Mouse (Mus musculus) liver, postnatal 0 days (tissue): ENCODE measurements around the gene Haus6. TPM values are rescaled to one million over a fixed set of nuclear protein-coding genes. Genes with fewer than 3 reads are reported as not detected.

Experiments used
- ATAC-seq: fragments of 200-750 bp; cut with Nextera tagmentation; 2 replicates; pipeline ENCODE4 v1.8.0; 2017; ENCODE audit warnings: mild to moderate bottlenecking, moderate library complexity
- DNase-seq: peaks from one replicate; pipeline ENCODE4 v3.0.0-alpha.2; 2016
- H3K27ac ChIP-seq: fragments of 300-500 bp; sonication (generic); 2 replicates; pipeline ENCODE4 v1.5.1; 2014; ENCODE audit warnings: antibody characterized with exemption, moderate library complexity, mild to moderate bottlenecking, low read depth
- H3K27me3 ChIP-seq: fragments of 300-500 bp; sonication (generic); 2 replicates; pipeline ENCODE4 v1.6.1; 2014; ENCODE audit warnings: low read length, control low read depth, mixed read lengths; ENCODE audit not compliant: insufficient read depth
- H3K36me3 ChIP-seq: fragments of 300-500 bp; sonication (generic); replicated peaks from 2 replicates; pipeline ENCODE4 v1.6.1; 2014; ENCODE audit warnings: mild to moderate bottlenecking, control low read depth, low read length, moderate library complexity, mixed read lengths; ENCODE audit not compliant: insufficient read depth
- H3K4me1 ChIP-seq: fragments of 300-500 bp; sonication (generic); 2 replicates; pipeline ENCODE4 v1.6.1; 2014; ENCODE audit warnings: antibody characterized with exemption, mild to moderate bottlenecking, control low read depth; ENCODE audit not compliant: insufficient read depth
- H3K4me2 ChIP-seq: fragments of 300-500 bp; sonication (generic); 2 replicates; pipeline ENCODE4 v1.6.1; 2014; ENCODE audit warnings: low read depth, mild to moderate bottlenecking, low read length, moderate library complexity, mixed read lengths
- H3K4me3 ChIP-seq: fragments of 300-500 bp; sonication (generic); 2 replicates; pipeline ENCODE4 v1.5.1; 2014; ENCODE audit warnings: low read depth, low read length
- H3K9ac ChIP-seq: fragments of 300-500 bp; sonication (generic); replicated peaks from 2 replicates; pipeline ENCODE4 v1.6.1; 2014; ENCODE audit warnings: mild to moderate bottlenecking, moderate library complexity
- H3K9me3 ChIP-seq: fragments of 300-500 bp; sonication (generic); 2 replicates; pipeline ENCODE4 v1.6.1; 2016; ENCODE audit warnings: mild to moderate bottlenecking, control low read depth, low read length, mixed read lengths
- CTCF ChIP-seq: sonication (generic); IDR thresholded peaks from 2 replicates; pipeline ENCODE4 v1.5.1; 2016; ENCODE audit warnings: antibody characterized with exemption, low read depth
- EP300 ChIP-seq: IDR thresholded peaks from 2 replicates; pipeline ENCODE4 v1.6.1; 2016; ENCODE audit warnings: antibody characterized with exemption, low read depth, mild to moderate bottlenecking
- WGBS: fragments of 180-500 bp; shearing (Covaris S2); extraction: QIAGEN DNeasy Blood & Tissue Kit; methylation state at CpG from one replicate; pipeline ENCODE4 v1.1.7; 2014; ENCODE audit not compliant: insufficient replicate concordance; 5-methylcytosine and 5-hydroxymethylcytosine counted together
- polyA plus RNA-seq: library from polyadenylated mRNA; unstranded; fragments of >200 nt; fragmentation: Nextera tagmentation; extraction: Ambion mirVana; gene quantifications from 2 replicates; pipeline ENCODE4 v1.2.1, GENCODE M21; 2015

The Haus6 gene
- polyA plus RNA-seq, 1 experiment from 2014 or later = 5.9 TPM

GRCm38 (mm10) chr4:86591304-86591703, 20.6 kb downstream of the Haus6 start:
- no peak overlapping the region for H3K27ac ChIP-seq
- no peaks in the 10 kb centered on the region for H3K4me1 ChIP-seq
- H3K4me3 ChIP-seq = no peak overlapping the region
- DNase-seq (no peak), ATAC-seq (no peak)
- H3K9me3 ChIP-seq = no peaks in the 10 kb centered on the region
- TF ChIP-seq EP300 = no peak
- no peak overlapping the region for H3K4me2 ChIP-seq
- 85% methylated on average over 2 of the region's 2 CpGs for WGBS
- no peaks in the 10 kb centered on the region for H3K27me3 ChIP-seq
- H3K9ac ChIP-seq = no peak overlapping the region
- peaks cover 31% of the 10 kb centered on the region for H3K36me3 ChIP-seq

DNA sequence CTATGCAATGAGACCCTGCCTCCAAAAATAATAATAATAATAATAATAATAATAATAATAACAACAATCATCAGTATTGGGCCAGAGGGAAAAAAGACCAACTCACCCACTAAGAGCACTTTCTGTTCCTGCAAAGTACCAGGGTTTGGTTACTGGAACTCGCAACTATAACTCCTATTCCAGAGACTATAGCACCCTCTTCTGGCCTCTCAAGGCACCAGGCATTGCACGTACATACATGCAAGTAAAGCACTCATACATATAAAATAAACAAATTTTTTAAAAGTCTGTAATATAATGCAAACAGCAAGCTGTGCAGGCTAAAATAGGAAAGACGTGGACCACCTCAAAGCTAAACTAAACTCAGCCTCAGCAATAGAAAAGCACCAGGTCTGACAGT, 23.6 kb downstream of the Haus6 start:
- Histone ChIP-seq H3K9ac (no peak overlapping the region), H3K4me2 (no peak overlapping the region)
- no peak for ATAC-seq

GRCm38 (mm10) chr4:86580591-86580990, 31.3 kb downstream of the Haus6 start:
- no peaks in the 10 kb centered on the region for H3K27me3 ChIP-seq
- no peak overlapping the region for H3K9ac ChIP-seq
- H3K36me3 ChIP-seq = peaks cover 25% of the 10 kb centered on the region
- 84% methylated on average over 3 of the region's 3 CpGs for WGBS
- ATAC-seq = no peak
- H3K4me2 ChIP-seq = no peak overlapping the region
- no peak overlapping the region for H3K27ac ChIP-seq
- no peak for DNase-seq
- TF ChIP-seq EP300 (no peak), CTCF (no peak)
- peaks cover 13% of the 10 kb centered on the region for H3K4me1 ChIP-seq
- no peaks in the 10 kb centered on the region for H3K9me3 ChIP-seq
- H3K4me3 ChIP-seq = no peak overlapping the region

More for the DNA sequence above, 23.6 kb downstream of the Haus6 start:
- no peak for TF ChIP-seq EP300
- peak; percentile 48 for TF ChIP-seq CTCF
- Histone ChIP-seq H3K4me3 (no peak overlapping the region), H3K36me3 (peaks cover 42% of the 10 kb centered on the region), H3K9me3 (no peaks in the 10 kb centered on the region), H3K27me3 (no peaks in the 10 kb centered on the region), H3K4me1 (no peaks in the 10 kb centered on the region), H3K27ac (no peak overlapping the region)
- no peak for DNase-seq
- 83% methylated on average over 3 of the region's 3 CpGs for WGBS

DNA sequence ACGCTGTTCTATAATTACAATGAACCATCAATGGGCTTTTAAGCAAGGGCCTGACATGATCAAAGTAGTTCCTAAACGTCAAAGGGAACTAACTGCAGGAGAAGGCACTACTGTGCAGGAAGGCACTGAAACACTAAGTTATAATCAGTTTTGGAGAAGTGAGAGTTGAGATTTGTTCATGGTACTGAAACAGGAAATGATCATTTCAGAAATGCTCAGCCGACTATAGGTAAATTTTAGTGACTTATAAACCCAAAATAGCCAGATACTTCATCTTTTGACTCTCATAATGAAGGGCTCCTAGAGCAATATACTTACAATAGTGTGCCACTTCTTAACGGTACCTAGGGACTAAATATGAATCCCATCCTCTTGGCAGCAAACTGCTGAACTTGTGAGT, 31.8 kb downstream of the Haus6 start:
- DNase-seq (no peak), ATAC-seq (no peak)
- no peak for TF ChIP-seq EP300
- no peak for TF ChIP-seq CTCF
- peaks cover 21% of the 10 kb centered on the region for H3K36me3 ChIP-seq
- H3K27me3 ChIP-seq = no peaks in the 10 kb centered on the region
- 50% methylated on average over 4 of the region's 4 CpGs for WGBS
- no peak overlapping the region for H3K4me3 ChIP-seq
- H3K9ac ChIP-seq = no peak overlapping the region
- no peaks in the 10 kb centered on the region for H3K9me3 ChIP-seq
- H3K27ac ChIP-seq = no peak overlapping the region
- H3K4me1 ChIP-seq = peaks cover 14% of the 10 kb centered on the region
- H3K4me2 ChIP-seq = no peak overlapping the region

DNA sequence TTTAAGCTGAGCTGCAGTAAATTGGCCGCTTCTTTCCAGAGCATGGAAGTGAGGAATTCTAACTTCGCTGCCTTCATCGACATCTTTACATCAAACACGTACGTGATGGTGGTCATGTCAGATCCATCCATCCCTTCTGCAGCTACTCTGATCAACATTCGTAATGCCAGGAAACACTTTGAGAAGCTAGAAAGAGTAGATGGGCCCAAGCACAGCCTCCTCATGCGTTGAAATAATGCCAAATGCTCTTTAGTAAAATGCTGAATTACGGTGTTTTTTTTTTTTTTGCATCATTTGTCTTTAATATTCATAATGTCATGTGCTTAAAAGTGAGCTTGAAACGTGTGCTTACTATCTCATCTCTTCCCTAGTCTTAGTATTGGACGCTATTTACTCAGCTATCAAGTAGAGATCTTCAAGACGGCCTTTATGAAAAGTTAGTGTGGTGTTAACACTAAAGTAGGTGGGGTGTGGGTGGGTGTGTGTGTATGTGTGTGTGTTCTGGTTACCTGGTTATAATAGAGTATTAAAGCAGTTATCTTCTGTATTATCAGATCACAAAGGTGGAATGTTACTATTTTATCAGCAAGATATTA, 35.1 kb downstream of the Haus6 start:
- Histone ChIP-seq H3K36me3 (peaks cover 3% of the 10 kb centered on the region; the same call in 1 of the 2 replicates), H3K9me3 (no peaks in the 10 kb centered on the region), H3K27me3 (no peaks in the 10 kb centered on the region), H3K4me2 (peak overlapping the region; percentile 94), H3K4me1 (peaks cover 17% of the 10 kb centered on the region), H3K27ac (peak overlapping the region; percentile 99), H3K4me3 (peak overlapping the region; percentile 96), H3K9ac (peak overlapping the region; percentile 99)
- no peak for DNase-seq
- WGBS = 12% methylated on average over 11 of the region's 11 CpGs
- ATAC-seq = no peak
- no peak for TF ChIP-seq CTCF
- no peak for TF ChIP-seq EP300

DNA sequence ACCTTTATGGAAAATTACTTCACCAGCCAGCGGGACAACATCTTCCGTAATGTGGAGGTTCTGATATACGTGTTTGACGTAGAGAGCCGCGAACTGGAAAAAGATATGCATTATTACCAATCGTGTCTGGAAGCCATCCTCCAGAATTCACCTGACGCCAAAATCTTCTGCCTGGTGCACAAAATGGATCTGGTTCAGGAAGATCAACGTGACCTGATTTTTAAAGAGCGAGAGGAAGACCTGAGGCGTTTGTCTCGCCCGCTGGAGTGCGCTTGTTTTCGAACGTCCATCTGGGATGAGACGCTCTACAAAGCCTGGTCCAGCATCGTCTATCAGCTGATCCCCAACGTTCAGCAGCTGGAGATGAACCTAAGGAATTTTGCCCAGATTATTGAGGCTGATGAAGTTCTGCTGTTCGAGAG, 35.7 kb downstream of the Haus6 start:
- Histone ChIP-seq H3K4me1 (peaks cover 17% of the 10 kb centered on the region), H3K4me3 (peak overlapping the region; percentile 96), H3K4me2 (peak overlapping the region; percentile 94), H3K27ac (peak overlapping the region; percentile 99), H3K9ac (peak overlapping the region; percentile 99), H3K27me3 (no peaks in the 10 kb centered on the region), H3K9me3 (no peaks in the 10 kb centered on the region), H3K36me3 (0 out of 2 replicates have a peak, but pooled peaks cover 3% of the 10 kb centered on the region)
- ATAC-seq = no peak
- peak; percentile 30 for DNase-seq
- under 1% methylated on average over 20 of the region's 20 CpGs for WGBS
- no peak for TF ChIP-seq CTCF
- no peak for TF ChIP-seq EP300
